Mouse (Mus musculus): ENCODE data around the gene Smtnl1. TPM values are rescaled to one million over a fixed set of nuclear protein-coding genes. Genes with fewer than 3 reads are reported as not detected.

Gene Smtnl1
- polyA plus RNA-seq, 1 experiment from 2014 or later = not detected

GRCm38 (mm10) chr2:84783315-84783714 lies 39.1 kb downstream of the Smtnl1 start:
- WGBS = 94% methylated on average over 1 of the region's 1 CpGs
- Histone ChIP-seq H3K27ac (ENCODE audit: low read length) (no peak overlapping the region), H3K36me3 (ENCODE audit: control insufficient read depth, insufficient read depth) (no peaks in the 10 kb centered on the region), H3K9ac (replicated peaks; ENCODE audit: low read depth, low read length) (no peak overlapping the region), H3K4me2 (ENCODE audit: low read length) (no peak overlapping the region), H3K4me3 (replicated peaks; ENCODE audit: low read length) (no peak overlapping the region), H3K4me1 (replicated peaks; ENCODE audit: control insufficient read depth, insufficient read depth, low read length) (no peaks in the 10 kb centered on the region), H3K9me3 (ENCODE audit: control insufficient read depth, low read length) (no peaks in the 10 kb centered on the region), H3K27me3 (replicated peaks; ENCODE audit: control insufficient read depth, insufficient read depth, low read length) (no peaks in the 10 kb centered on the region)
- ATAC-seq = no peak

- ATAC-seq = no peak
- H3K4me1 ChIP-seq (replicated peaks; ENCODE audit: control insufficient read depth, insufficient read depth, low read length) = peaks cover 8% of the 10 kb centered on the region
- H3K27me3 ChIP-seq (replicated peaks; ENCODE audit: control insufficient read depth, insufficient read depth, low read length) = no peaks in the 10 kb centered on the region
- H3K9me3 ChIP-seq (ENCODE audit: control insufficient read depth, low read length) = no peaks in the 10 kb centered on the region
- H3K36me3 ChIP-seq (ENCODE audit: control insufficient read depth, insufficient read depth) = no peaks in the 10 kb centered on the region
- no peak overlapping the region for H3K27ac ChIP-seq (ENCODE audit: low read length)
- H3K4me2 ChIP-seq (ENCODE audit: low read length) = no peak overlapping the region
- no peak overlapping the region for H3K4me3 ChIP-seq (replicated peaks; ENCODE audit: low read length)
- no peak overlapping the region for H3K9ac ChIP-seq (replicated peaks; ENCODE audit: low read depth, low read length)
- WGBS = 63% methylated on average over 6 of the region's 6 CpGs
These were observed 43.2 kb downstream of the Smtnl1 start for GRCm38 (mm10) chr2:84779210-84779609.

- peaks cover 8% of the 10 kb centered on the region for H3K4me1 ChIP-seq (replicated peaks; ENCODE audit: control insufficient read depth, insufficient read depth, low read length)
- no peaks in the 10 kb centered on the region for H3K36me3 ChIP-seq (ENCODE audit: control insufficient read depth, insufficient read depth)
- H3K27ac ChIP-seq (ENCODE audit: low read length) = no peak overlapping the region; the same call in 1 of the 2 replicates
- no peak overlapping the region for H3K4me2 ChIP-seq (ENCODE audit: low read length)
- ATAC-seq = no peak; the same call in 1 of the 2 replicates
- H3K9me3 ChIP-seq (ENCODE audit: control insufficient read depth, low read length) = no peaks in the 10 kb centered on the region
- no peak overlapping the region for H3K9ac ChIP-seq (replicated peaks; ENCODE audit: low read depth, low read length)
- H3K4me3 ChIP-seq (replicated peaks; ENCODE audit: low read length) = no peak overlapping the region
- no peaks in the 10 kb centered on the region for H3K27me3 ChIP-seq (replicated peaks; ENCODE audit: control insufficient read depth, insufficient read depth, low read length)
- WGBS = 47% methylated on average over 3 of the region's 3 CpGs
These were observed 44.7 kb downstream of the Smtnl1 start for GRCm38 (mm10) chr2:84777706-84778105.

- no peaks in the 10 kb centered on the region for H3K27me3 ChIP-seq (replicated peaks; ENCODE audit: control insufficient read depth, insufficient read depth, low read length)
- no peak overlapping the region for H3K4me3 ChIP-seq (replicated peaks; ENCODE audit: low read length)
- no peak overlapping the region for H3K9ac ChIP-seq (replicated peaks; ENCODE audit: low read depth, low read length)
- no peak overlapping the region for H3K4me2 ChIP-seq (ENCODE audit: low read length)
- 65% methylated on average over 6 of the region's 6 CpGs for WGBS
- H3K9me3 ChIP-seq (ENCODE audit: control insufficient read depth, low read length) = no peaks in the 10 kb centered on the region
- H3K36me3 ChIP-seq (ENCODE audit: control insufficient read depth, insufficient read depth) = no peaks in the 10 kb centered on the region
- no peak for ATAC-seq
- H3K27ac ChIP-seq (ENCODE audit: low read length) = no peak overlapping the region
- peaks cover 8% of the 10 kb centered on the region for H3K4me1 ChIP-seq (replicated peaks; ENCODE audit: control insufficient read depth, insufficient read depth, low read length)
These were observed 46.8 kb downstream of the Smtnl1 start for GRCm38 (mm10) chr2:84775665-84776064.

- ATAC-seq = peak; percentile 16; the same call in 1 of the 2 replicates
- Histone ChIP-seq H3K4me2 (ENCODE audit: low read length) (peak within 1 kb of the TSS; percentile 53), H3K9ac (replicated peaks; ENCODE audit: low read depth, low read length) (peak within 1 kb of the TSS; percentile 59), H3K27ac (ENCODE audit: low read length) (peak within 1 kb of the TSS; percentile 47; the same call in 1 of the 2 replicates), H3K4me1 (replicated peaks; ENCODE audit: control insufficient read depth, insufficient read depth, low read length) (peaks cover 8% of the 10 kb centered on the region), H3K36me3 (ENCODE audit: control insufficient read depth, insufficient read depth) (no peaks in the 10 kb centered on the region), H3K9me3 (ENCODE audit: control insufficient read depth, low read length) (no peaks in the 10 kb centered on the region), H3K4me3 (replicated peaks; ENCODE audit: low read length) (peak within 1 kb of the TSS; percentile 33), H3K27me3 (replicated peaks; ENCODE audit: control insufficient read depth, insufficient read depth, low read length) (no peaks in the 10 kb centered on the region)
- WGBS = 66% methylated on average over 9 of the region's 9 CpGs
These were observed 47.2 kb downstream of the Smtnl1 start, which contains the start of gene Serping1 for GRCm38 (mm10) chr2:84775241-84775640. TSS of gene Serping1 (minus strand) at chr2:84775444.

- Histone ChIP-seq H3K4me3 (replicated peaks; ENCODE audit: low read length) (peak overlapping the region; percentile 33), H3K36me3 (ENCODE audit: control insufficient read depth, insufficient read depth) (no peaks in the 10 kb centered on the region), H3K27ac (ENCODE audit: low read length) (peak overlapping the region; percentile 47; the same call in 1 of the 2 replicates), H3K9me3 (ENCODE audit: control insufficient read depth, low read length) (no peaks in the 10 kb centered on the region), H3K27me3 (replicated peaks; ENCODE audit: control insufficient read depth, insufficient read depth, low read length) (no peaks in the 10 kb centered on the region), H3K4me2 (ENCODE audit: low read length) (peak overlapping the region; percentile 53), H3K4me1 (replicated peaks; ENCODE audit: control insufficient read depth, insufficient read depth, low read length) (peaks cover 8% of the 10 kb centered on the region), H3K9ac (replicated peaks; ENCODE audit: low read depth, low read length) (peak overlapping the region; percentile 59)
- peak; percentile 91 for ATAC-seq
- WGBS = 2% methylated on average over 14 of the region's 15 CpGs
These were observed 47.7 kb downstream of the Smtnl1 start for GRCm38 (mm10) chr2:84774751-84775150.

- no peak overlapping the region for H3K9ac ChIP-seq (replicated peaks; ENCODE audit: low read depth, low read length)
- WGBS = 87% methylated on average over 5 of the region's 5 CpGs
- no peaks in the 10 kb centered on the region for H3K36me3 ChIP-seq (ENCODE audit: control insufficient read depth, insufficient read depth)
- no peak for ATAC-seq
- H3K27me3 ChIP-seq (replicated peaks; ENCODE audit: control insufficient read depth, insufficient read depth, low read length) = no peaks in the 10 kb centered on the region
- no peak overlapping the region for H3K4me2 ChIP-seq (ENCODE audit: low read length)
- H3K4me1 ChIP-seq (replicated peaks; ENCODE audit: control insufficient read depth, insufficient read depth, low read length) = peaks cover 8% of the 10 kb centered on the region
- no peak overlapping the region for H3K27ac ChIP-seq (ENCODE audit: low read length)
- H3K9me3 ChIP-seq (ENCODE audit: control insufficient read depth, low read length) = no peaks in the 10 kb centered on the region
- H3K4me3 ChIP-seq (replicated peaks; ENCODE audit: low read length) = no peak overlapping the region
These were observed 49.3 kb downstream of the Smtnl1 start for GRCm38 (mm10) chr2:84773195-84773594.

- Histone ChIP-seq H3K9ac (replicated peaks; ENCODE audit: low read depth, low read length) (no peak overlapping the region), H3K4me1 (replicated peaks; ENCODE audit: control insufficient read depth, insufficient read depth, low read length) (peaks cover 8% of the 10 kb centered on the region), H3K9me3 (ENCODE audit: control insufficient read depth, low read length) (no peaks in the 10 kb centered on the region), H3K4me3 (replicated peaks; ENCODE audit: low read length) (no peak overlapping the region), H3K4me2 (ENCODE audit: low read length) (no peak overlapping the region), H3K27me3 (replicated peaks; ENCODE audit: control insufficient read depth, insufficient read depth, low read length) (no peaks in the 10 kb centered on the region), H3K36me3 (ENCODE audit: control insufficient read depth, insufficient read depth) (no peaks in the 10 kb centered on the region), H3K27ac (ENCODE audit: low read length) (no peak overlapping the region)
- no peak for ATAC-seq
- 94% methylated on average over 4 of the region's 4 CpGs for WGBS
These were observed 50.0 kb downstream of the Smtnl1 start for GRCm38 (mm10) chr2:84772454-84772853.

GRCm38 (mm10) chr2:84770501-84770900 lies 52.0 kb downstream of the Smtnl1 start:
- no peak for ATAC-seq
- Histone ChIP-seq H3K36me3 (ENCODE audit: control insufficient read depth, insufficient read depth) (no peaks in the 10 kb centered on the region), H3K27me3 (replicated peaks; ENCODE audit: control insufficient read depth, insufficient read depth, low read length) (no peaks in the 10 kb centered on the region), H3K4me2 (ENCODE audit: low read length) (no peak overlapping the region), H3K9me3 (ENCODE audit: control insufficient read depth, low read length) (no peaks in the 10 kb centered on the region), H3K4me1 (replicated peaks; ENCODE audit: control insufficient read depth, insufficient read depth, low read length) (peaks cover 8% of the 10 kb centered on the region), H3K9ac (replicated peaks; ENCODE audit: low read depth, low read length) (no peak overlapping the region), H3K27ac (ENCODE audit: low read length) (no peak overlapping the region), H3K4me3 (replicated peaks; ENCODE audit: low read length) (no peak overlapping the region)
- 87% methylated on average over 6 of the region's 6 CpGs for WGBS

- Histone ChIP-seq H3K36me3 (ENCODE audit: control insufficient read depth, insufficient read depth) (no peaks in the 10 kb centered on the region), H3K27ac (ENCODE audit: low read length) (no peak overlapping the region), H3K9ac (replicated peaks; ENCODE audit: low read depth, low read length) (no peak overlapping the region), H3K9me3 (ENCODE audit: control insufficient read depth, low read length) (no peaks in the 10 kb centered on the region), H3K4me1 (replicated peaks; ENCODE audit: control insufficient read depth, insufficient read depth, low read length) (no peaks in the 10 kb centered on the region), H3K27me3 (replicated peaks; ENCODE audit: control insufficient read depth, insufficient read depth, low read length) (no peaks in the 10 kb centered on the region), H3K4me2 (ENCODE audit: low read length) (no peak overlapping the region), H3K4me3 (replicated peaks; ENCODE audit: low read length) (no peak overlapping the region)
- no peak for ATAC-seq
- 64% methylated on average over 1 of the region's 1 CpGs for WGBS
These were observed 59.6 kb downstream of the Smtnl1 start for GRCm38 (mm10) chr2:84762818-84763217.
